Mouse (Mus musculus): Measurements from ENCODE around the gene Bsn.

Bsn gene

GRCm38 (mm10) chr9:108136930-108137462 is 53.2 kb downstream of the Bsn start:
- in situ Hi-C loops (cut with MboI; ENCODE audit: low pct_unique_long_range_greater_than_20kb in 1 of 2, low sequenced_read_pairs in 2 of 2, unreplicated experiment in 1 of 2): loop anchor here (5.0 to 10.0 kb wide), 2 partner anchors 55 to 138 kb away; partner anchors contain the start of gene Bsn (in 1 of the 2)

- in situ Hi-C loops (cut with MboI; ENCODE audit: low pct_unique_long_range_greater_than_20kb in 1 of 2, low sequenced_read_pairs in 2 of 2, unreplicated experiment in 1 of 2): loop anchor here (5.0 to 10.0 kb wide), 2 partner anchors 56 to 139 kb away; partner anchors contain the start of gene Bsn (in 1 of the 2)
Observed at GRCm38 (mm10) chr9:108136225-108136624, 54.0 kb downstream of the Bsn start.

- in situ Hi-C loops (cut with MboI; ENCODE audit: low pct_unique_long_range_greater_than_20kb in 1 of 2, low sequenced_read_pairs in 2 of 2, unreplicated experiment in 1 of 2): loop anchor here (5.0 to 10.0 kb wide), 2 partner anchors 57 to 139 kb away; partner anchors contain the start of gene Bsn (in 1 of the 2)
Observed at GRCm38 (mm10) chr9:108135679-108136078, 54.5 kb downstream of the Bsn start.

GRCm38 (mm10) chr9:108133478-108133877 is 56.7 kb downstream of the Bsn start:
- in situ Hi-C loops (cut with MboI; ENCODE audit: low pct_unique_long_range_greater_than_20kb in 1 of 2, low sequenced_read_pairs in 2 of 2, unreplicated experiment in 1 of 2): loop anchor here in 1 of 2 experiments (10.0 kb wide), 1 partner anchor 141 kb away; no protein-coding TSS in a partner anchor

GRCm38 (mm10) chr9:108132373-108132772 is 57.8 kb downstream of the Bsn start:
- in situ Hi-C loops (cut with MboI; ENCODE audit: low pct_unique_long_range_greater_than_20kb in 1 of 2, low sequenced_read_pairs in 2 of 2, unreplicated experiment in 1 of 2): loop anchor here in 1 of 2 experiments (10.0 kb wide), 1 partner anchor 142 kb away; no protein-coding TSS in a partner anchor

- in situ Hi-C loops (cut with MboI; ENCODE audit: low pct_unique_long_range_greater_than_20kb in 1 of 2, low sequenced_read_pairs in 2 of 2, unreplicated experiment in 1 of 2): loop anchor here in 1 of 2 experiments (10.0 kb wide), 1 partner anchor 143 kb away; no protein-coding TSS in a partner anchor
Observed at GRCm38 (mm10) chr9:108131502-108131901, 58.7 kb downstream of the Bsn start.

- in situ Hi-C loops (cut with MboI; ENCODE audit: low pct_unique_long_range_greater_than_20kb in 1 of 2, low sequenced_read_pairs in 2 of 2, unreplicated experiment in 1 of 2): no loop called here
Observed at GRCm38 (mm10) chr9:108129042-108129948, 60.9 kb downstream of the Bsn start.

GRCm38 (mm10) chr9:108128248-108128647 is 61.9 kb downstream of the Bsn start:
- in situ Hi-C loops (cut with MboI; ENCODE audit: low pct_unique_long_range_greater_than_20kb in 1 of 2, low sequenced_read_pairs in 2 of 2, unreplicated experiment in 1 of 2): no loop called here

GRCm38 (mm10) chr9:108126436-108127180 is 63.6 kb downstream of the Bsn start:
- in situ Hi-C loops (cut with MboI; ENCODE audit: low pct_unique_long_range_greater_than_20kb in 1 of 2, low sequenced_read_pairs in 2 of 2, unreplicated experiment in 1 of 2): no loop called here

GRCm38 (mm10) chr9:108125731-108126130 is 64.5 kb downstream of the Bsn start:
- in situ Hi-C loops (cut with MboI; ENCODE audit: low pct_unique_long_range_greater_than_20kb in 1 of 2, low sequenced_read_pairs in 2 of 2, unreplicated experiment in 1 of 2): no loop called here

- in situ Hi-C loops (cut with MboI; ENCODE audit: low pct_unique_long_range_greater_than_20kb in 1 of 2, low sequenced_read_pairs in 2 of 2, unreplicated experiment in 1 of 2): no loop called here
Observed at GRCm38 (mm10) chr9:108123916-108124315, 66.3 kb downstream of the Bsn start.

- in situ Hi-C loops (cut with MboI; ENCODE audit: low pct_unique_long_range_greater_than_20kb in 1 of 2, low sequenced_read_pairs in 2 of 2, unreplicated experiment in 1 of 2): no loop called here
Observed at GRCm38 (mm10) chr9:108121170-108121969, 68.8 kb downstream of the Bsn start.

GRCm38 (mm10) chr9:108120671-108121070 is 69.5 kb downstream of the Bsn start:
- in situ Hi-C loops (cut with MboI; ENCODE audit: low pct_unique_long_range_greater_than_20kb in 1 of 2, low sequenced_read_pairs in 2 of 2, unreplicated experiment in 1 of 2): no loop called here

- in situ Hi-C loops (cut with MboI; ENCODE audit: low pct_unique_long_range_greater_than_20kb in 1 of 2, low sequenced_read_pairs in 2 of 2, unreplicated experiment in 1 of 2): no loop called here
Observed at GRCm38 (mm10) chr9:108119891-108120411, 70.2 kb downstream of the Bsn start.

- in situ Hi-C loops (cut with MboI; ENCODE audit: low pct_unique_long_range_greater_than_20kb in 1 of 2, low sequenced_read_pairs in 2 of 2, unreplicated experiment in 1 of 2): no loop called here
Observed at GRCm38 (mm10) chr9:108117143-108117542, 73.0 kb downstream of the Bsn start.

- in situ Hi-C loops (cut with MboI; ENCODE audit: low pct_unique_long_range_greater_than_20kb in 1 of 2, low sequenced_read_pairs in 2 of 2, unreplicated experiment in 1 of 2): no loop called here
Observed at GRCm38 (mm10) chr9:108115290-108116077, 74.7 kb downstream of the Bsn start.

- in situ Hi-C loops (cut with MboI; ENCODE audit: low pct_unique_long_range_greater_than_20kb in 1 of 2, low sequenced_read_pairs in 2 of 2, unreplicated experiment in 1 of 2): no loop called here
Observed at GRCm38 (mm10) chr9:108112719-108113340, 77.4 kb downstream of the Bsn start.
